Mouse (Mus musculus): ENCODE data around the gene Shroom2.
"Not testable (repeated sequence)": the region's sequence is repeated elsewhere in the genome, so short reads cannot be mapped to it uniquely, and the experiment has no call there.

- TF ChIP-seq CTCF (IDR thresholded peaks at IDR 0.05; ENCODE audit: borderline replicate concordance, insufficient read depth, low read length); POLR2A (IDR thresholded peaks at IDR 0.05; ENCODE audit: low read depth, low read length): not testable (repeated sequence)
These were observed 58.5 kb downstream of the Shroom2 start for GRCm38 (mm10) chrX:152710715-152711114.
